Mouse (Mus musculus): ENCODE data around the gene Dtx2.

Gene Dtx2

GRCm38 (mm10) chr5:135994725-135995687 lies at the start of gene Dtx2:
Gene Dtx2 (plus strand): TSS chr5:135994800.
- in situ Hi-C loops (cut with MboI, MseI): no loop called here

- in situ Hi-C loops (cut with MboI, MseI): no loop called here
Observed at GRCm38 (mm10) chr5:135945916-135946408, 48.6 kb upstream of the Dtx2 start.

- in situ Hi-C loops (cut with MboI, MseI): no loop called here
Observed at GRCm38 (mm10) chr5:135946621-135947020, 48.0 kb upstream of the Dtx2 start.

- in situ Hi-C loops (cut with MboI, MseI): loop anchor here (25.0 kb wide), 2 partner anchors 1361 to 1836 kb away; partner anchors contain the start of genes Mepce (in 1 of the 2), Ppp1r35 (in 1 of the 2), Srrt (in 1 of the 2) and Trip6 (in 1 of the 2)
Observed at GRCm38 (mm10) chr5:135950710-135951412, 43.7 kb upstream of the Dtx2 start.

- in situ Hi-C loops (cut with MboI, MseI): loop anchor here (25.0 kb wide), 2 partner anchors 1361 to 1836 kb away; partner anchors contain the start of genes Mepce (in 1 of the 2), Ppp1r35 (in 1 of the 2), Srrt (in 1 of the 2) and Trip6 (in 1 of the 2)
Observed at GRCm38 (mm10) chr5:135951660-135952059, 42.9 kb upstream of the Dtx2 start.

GRCm38 (mm10) chr5:135952830-135953229 lies 41.8 kb upstream of the Dtx2 start:
- in situ Hi-C loops (cut with MboI, MseI): loop anchor here (25.0 kb wide), 2 partner anchors 1359 to 1834 kb away; partner anchors contain the start of genes Mepce (in 1 of the 2), Ppp1r35 (in 1 of the 2), Srrt (in 1 of the 2) and Trip6 (in 1 of the 2)

- in situ Hi-C loops (cut with MboI, MseI): loop anchor here (5.0 to 25.0 kb wide), 3 partner anchors 559 to 1831 kb away; partner anchors contain the start of genes Mepce (in 1 of the 2), Ppp1r35 (in 1 of the 2), Srrt (in 1 of the 2) and Trip6 (in 1 of the 2)
Observed at GRCm38 (mm10) chr5:135956300-135957206, 38.0 kb upstream of the Dtx2 start.

GRCm38 (mm10) chr5:135957207-135957974 lies 37.2 kb upstream of the Dtx2 start:
- in situ Hi-C loops (cut with MboI, MseI): loop anchor here (5.0 to 25.0 kb wide), 3 partner anchors 560 to 1830 kb away; partner anchors contain the start of genes Mepce (in 1 of the 2), Ppp1r35 (in 1 of the 2), Srrt (in 1 of the 2) and Trip6 (in 1 of the 2)

GRCm38 (mm10) chr5:135958367-135958766 lies 36.2 kb upstream of the Dtx2 start:
- in situ Hi-C loops (cut with MboI, MseI): loop anchor here (5.0 to 25.0 kb wide), 3 partner anchors 561 to 1829 kb away; partner anchors contain the start of genes Mepce (in 1 of the 2), Ppp1r35 (in 1 of the 2), Srrt (in 1 of the 2) and Trip6 (in 1 of the 2)

GRCm38 (mm10) chr5:135959911-135960310 lies 34.7 kb upstream of the Dtx2 start:
- in situ Hi-C loops (cut with MboI, MseI): loop anchor here (5.0 to 25.0 kb wide), 3 partner anchors 563 to 1827 kb away; partner anchors contain the start of genes Mepce (in 1 of the 2), Ppp1r35 (in 1 of the 2), Srrt (in 1 of the 2) and Trip6 (in 1 of the 2)

GRCm38 (mm10) chr5:135960909-135961635 lies 33.5 kb upstream of the Dtx2 start:
- in situ Hi-C loops (cut with MboI, MseI): loop anchor here (25.0 kb wide), 2 partner anchors 1351 to 1826 kb away; partner anchors contain the start of genes Mepce (in 1 of the 2), Ppp1r35 (in 1 of the 2), Srrt (in 1 of the 2) and Trip6 (in 1 of the 2)

GRCm38 (mm10) chr5:135962125-135962491 lies 32.5 kb upstream of the Dtx2 start:
- in situ Hi-C loops (cut with MboI, MseI): loop anchor here (25.0 kb wide), 2 partner anchors 1350 to 1825 kb away; partner anchors contain the start of genes Mepce (in 1 of the 2), Ppp1r35 (in 1 of the 2), Srrt (in 1 of the 2) and Trip6 (in 1 of the 2)

- in situ Hi-C loops (cut with MboI, MseI): loop anchor here (25.0 kb wide), 2 partner anchors 1350 to 1825 kb away; partner anchors contain the start of genes Mepce (in 1 of the 2), Ppp1r35 (in 1 of the 2), Srrt (in 1 of the 2) and Trip6 (in 1 of the 2)
Observed at GRCm38 (mm10) chr5:135962492-135963279, 31.9 kb upstream of the Dtx2 start.

- in situ Hi-C loops (cut with MboI, MseI): loop anchor here (25.0 kb wide), 2 partner anchors 1349 to 1824 kb away; partner anchors contain the start of genes Mepce (in 1 of the 2), Ppp1r35 (in 1 of the 2), Srrt (in 1 of the 2) and Trip6 (in 1 of the 2)
Observed at GRCm38 (mm10) chr5:135963280-135963627, 31.3 kb upstream of the Dtx2 start.

- in situ Hi-C loops (cut with MboI, MseI): loop anchor here (25.0 kb wide), 2 partner anchors 1347 to 1822 kb away; partner anchors contain the start of genes Mepce (in 1 of the 2), Ppp1r35 (in 1 of the 2), Srrt (in 1 of the 2) and Trip6 (in 1 of the 2)
Observed at GRCm38 (mm10) chr5:135965501-135965930, 29.1 kb upstream of the Dtx2 start.

GRCm38 (mm10) chr5:135966866-135967265 lies 27.7 kb upstream of the Dtx2 start:
- in situ Hi-C loops (cut with MboI, MseI): loop anchor here (25.0 kb wide), 2 partner anchors 1345 to 1820 kb away; partner anchors contain the start of genes Mepce (in 1 of the 2), Ppp1r35 (in 1 of the 2), Srrt (in 1 of the 2) and Trip6 (in 1 of the 2)

Data from T-helper 17 cell (primary cell).